ENCODE assay signal across 8 mouse cellular contexts in the genomic region with DNA sequence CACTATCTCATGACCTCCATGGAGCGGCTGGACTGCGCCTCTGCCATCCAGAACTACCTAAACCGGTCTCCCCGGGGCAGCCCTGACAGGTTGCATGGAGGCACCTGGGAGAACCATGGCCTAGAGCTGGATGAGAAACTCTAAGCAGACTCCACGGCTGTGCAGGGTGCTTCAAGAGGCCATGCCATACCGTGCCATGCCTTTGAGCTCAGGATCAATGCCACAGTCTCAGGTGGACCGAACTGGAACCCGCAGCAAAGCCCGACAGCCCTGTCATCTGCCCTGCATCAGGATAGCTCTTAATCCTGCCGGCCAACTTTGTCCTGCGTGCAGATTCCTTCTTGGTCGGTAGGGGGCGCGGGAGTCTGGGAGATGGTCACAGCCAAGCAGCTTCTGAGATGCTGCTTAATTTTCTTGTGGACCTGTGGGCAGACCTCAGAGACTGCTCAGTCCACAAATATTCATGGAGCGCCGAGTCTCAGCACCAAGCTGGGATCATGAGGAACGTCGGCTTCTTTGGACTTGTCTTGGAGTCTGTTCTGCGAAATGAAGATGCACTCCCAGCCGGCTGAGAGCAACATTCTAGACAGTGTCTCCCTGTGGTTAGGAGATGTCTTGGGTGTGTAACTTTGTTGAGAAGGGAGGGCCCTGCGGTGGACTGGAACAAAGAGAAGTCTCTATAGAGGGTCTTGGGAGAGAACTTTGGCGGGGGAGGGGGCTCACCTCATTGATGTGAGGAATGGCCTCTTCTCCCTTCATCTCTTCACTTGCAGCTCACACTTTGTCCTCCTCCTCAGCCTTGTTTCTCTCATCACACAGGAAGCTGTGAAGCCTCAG. TPM values are rescaled to one million over a fixed set of nuclear protein-coding genes. Genes with fewer than 3 reads are reported as not detected.
A peak's percentile ranks its signal among the peaks of the same experiment; 100 is the strongest.
DNase-seq lines count a peak whose midpoint lies in the region; ATAC-seq lines count a peak whose summit lies in the region.

No protein-coding gene starts in this region.

- 0 out of 2 replicates have a peak, but pooled peaks cover 8% of the 10 kb centered on the region for H3K27me3 ChIP-seq in hindbrain, embryonic 15.5 days

- H3K4me3 ChIP-seq in hindbrain, embryonic 15.5 days, result peak overlapping the region; percentile 22

- H3K9me3 ChIP-seq in hindbrain, embryonic 15.5 days, result no peaks in the 10 kb centered on the region

- no peaks in the 10 kb centered on the region for H3K36me3 ChIP-seq in hindbrain, embryonic 15.5 days

- peak; percentile 87 for ATAC-seq in hindbrain, embryonic 15.5 days (ENCODE audit: low FRiP score, low read depth)

- no peak overlapping the region for H3K9ac ChIP-seq in hindbrain, embryonic 15.5 days

- H3K4me2 ChIP-seq in hindbrain, embryonic 15.5 days, result peak overlapping the region; percentile 45

- DNase-seq in R1 (ENCODE audit: low read depth, low spot score), result peak; percentile 82
- peak; percentile 94 to 95 for DNase-seq in cerebellum, postnatal 25 days
- peak; percentile 85 to 89 for DNase-seq in frontal cortex, postnatal 36 days (ENCODE audit: low spot score in 2 of 2)
- DNase-seq in left cerebral cortex, adult 11 months (ENCODE audit: low spot score), result peak; percentile 58
- DNase-seq in lung, postnatal 36 days, result peak; percentile 86
- peak; percentile 70 for DNase-seq in retina, postnatal 7 days (ENCODE audit: low read depth, low spot score)
- DNase-seq in urinary bladder, adult 18-20 months (ENCODE audit: low spot score in 2 of 2), result peak; percentile 55 to 86

- H3K4me1 ChIP-seq in hindbrain, embryonic 15.5 days (replicated peaks), result peaks cover 15% of the 10 kb centered on the region

- no peak overlapping the region for H3K27ac ChIP-seq in hindbrain, embryonic 15.5 days (replicated peaks)

- 10% methylated on average over 22 of the region's 22 CpGs for WGBS in hindbrain, embryonic 15.5 days

RNA-seq across cellular contexts. Expression of a gene that starts 12.9 kb away (rescaled TPM):
- 0.39 TPM in 1 of 2 replicates, not detected in the other for polyA plus RNA-seq in hindbrain, embryonic 15.5 days (2015; fragmentation: Nextera tagmentation; extraction: Ambion mirVana)

RNA-seq across cellular contexts. Expression of a gene that starts 16.3 kb away (rescaled TPM):
- polyA plus RNA-seq in hindbrain, embryonic 15.5 days (2015; fragmentation: Nextera tagmentation; extraction: Ambion mirVana), result 1.2 and 1.8 TPM in 2 replicates

RNA-seq across cellular contexts. Expression of a gene that starts 34.9 kb away (rescaled TPM):
- polyA plus RNA-seq in hindbrain, embryonic 15.5 days (2015; fragmentation: Nextera tagmentation; extraction: Ambion mirVana), result 0.62 and 0.65 TPM in 2 replicates

RNA-seq across cellular contexts. Expression of a gene that starts 57.8 kb away (rescaled TPM):
- 35.1 TPM in 2 replicates for polyA plus RNA-seq in hindbrain, embryonic 15.5 days (2015; fragmentation: Nextera tagmentation; extraction: Ambion mirVana)

RNA-seq across cellular contexts. Expression of a gene that starts 57.9 kb away (rescaled TPM):
- polyA plus RNA-seq in hindbrain, embryonic 15.5 days (2015; fragmentation: Nextera tagmentation; extraction: Ambion mirVana), result 11.1 and 11.6 TPM in 2 replicates
